Mouse (Mus musculus) myocyte (in vitro differentiated cells): ENCODE results near the gene Cacna1e.

ENCODE experiments used
- CEBPB ChIP-seq: IDR thresholded peaks from 2 replicates; pipeline ENCODE4 v1.6.1; 2011; ENCODE audit warnings: mild to moderate bottlenecking, moderate library complexity; ENCODE audit not compliant: poor library complexity, insufficient read depth, severe bottlenecking
- E2F4 ChIP-seq: IDR thresholded peaks from one replicate; pipeline ENCODE4 v1.6.1; 2011; ENCODE audit warnings: mild to moderate bottlenecking, control low read depth, moderate library complexity; ENCODE audit not compliant: insufficient read depth
- MAX ChIP-seq: IDR thresholded peaks from one replicate; pipeline ENCODE4 v1.6.1; 2011; ENCODE audit warnings: low read depth, mild to moderate bottlenecking, control low read depth
- MYOD1 ChIP-seq, 3 experiments: IDR thresholded peaks; one replicate each; pipeline ENCODE4 v1.6.1; 2011; ENCODE audit warnings: control low read depth in 2 of 3, low read depth in 2 of 3, mild to moderate bottlenecking in 2 of 3, moderate library complexity in 1 of 3; ENCODE audit not compliant: insufficient read length in 2 of 3, control insufficient read depth in 1 of 3
- MYOG ChIP-seq, 3 experiments: IDR thresholded peaks; one replicate each; pipeline ENCODE4 v1.6.1; 2011; ENCODE audit warnings: control low read depth in 2 of 3, low read depth in 2 of 3, mild to moderate bottlenecking in 2 of 3; ENCODE audit not compliant: insufficient read length in 2 of 3, control insufficient read depth in 1 of 3, insufficient read depth in 1 of 3
- POLR2A ChIP-seq: IDR thresholded peaks from one replicate; pipeline ENCODE4 v1.6.1; 2011; ENCODE audit warnings: low read depth, mild to moderate bottlenecking, control low read depth, moderate library complexity; ENCODE audit not compliant: insufficient read length
- POLR2AphosphoS2 ChIP-seq: IDR thresholded peaks from one replicate; pipeline ENCODE4 v1.6.1; 2011; ENCODE audit warnings: low read depth, control low read depth; ENCODE audit not compliant: insufficient read length
- REST ChIP-seq: IDR thresholded peaks from one replicate; pipeline ENCODE4 v1.6.1; 2011; ENCODE audit warnings: mild to moderate bottlenecking, control low read depth, moderate library complexity; ENCODE audit not compliant: insufficient read depth, insufficient read length
- SRF ChIP-seq: IDR thresholded peaks from one replicate; pipeline ENCODE4 v1.6.1; 2011; ENCODE audit warnings: low read depth; ENCODE audit not compliant: control insufficient read depth, insufficient read length
- TCF12 ChIP-seq: IDR thresholded peaks from one replicate; pipeline ENCODE4 v1.6.1; 2011; ENCODE audit warnings: mild to moderate bottlenecking, control low read depth; ENCODE audit not compliant: poor library complexity, insufficient read depth, severe bottlenecking
- TCF3 ChIP-seq: IDR thresholded peaks from one replicate; pipeline ENCODE4 v1.6.1; 2011; ENCODE audit warnings: low read depth, control low read depth; ENCODE audit not compliant: insufficient read length
- USF1 ChIP-seq: IDR thresholded peaks from one replicate; pipeline ENCODE4 v1.6.1; 2011; ENCODE audit warnings: low read depth, mild to moderate bottlenecking, control low read depth, moderate library complexity

- no peak for TF ChIP-seq POLR2A
- TF ChIP-seq MYOG (IDR thresholded peaks at IDR 0.05; ENCODE audit: control insufficient read depth in 1 of 3, insufficient read depth in 1 of 3, insufficient read length in 2 of 3, low read depth in 2 of 3): no peak
- no peak for TF ChIP-seq MYOD1 (IDR thresholded peaks at IDR 0.05; ENCODE audit: control insufficient read depth in 1 of 3, insufficient read length in 2 of 3, low read depth in 2 of 3)
- no peak for TF ChIP-seq POLR2AphosphoS2
- no peak for TF ChIP-seq CEBPB
- no peak for TF ChIP-seq E2F4
- TF ChIP-seq MAX: no peak
- TF ChIP-seq USF1: no peak
- no peak for TF ChIP-seq TCF3
- no peak for TF ChIP-seq REST
- no peak for TF ChIP-seq TCF12
- TF ChIP-seq SRF: no peak
Observed at GRCm38 (mm10) chr1:154917438-154917837, 33.1 kb upstream of the Cacna1e start.
